8 mouse cellular contexts compared by ENCODE assay signal in genomic region chr10:128923935-128924334, GRCm38 (mm10). TPM values are rescaled to one million over a fixed set of nuclear protein-coding genes. Genes with fewer than 3 reads are reported as not detected.
A peak's percentile ranks its signal among the peaks of the same experiment; 100 is the strongest.
DNase-seq lines count a peak whose midpoint lies in the region; ATAC-seq lines count a peak whose summit lies in the region.

Gene Bloc1s1 (minus strand): TSS chr10:128924035.

- peaks cover 10% of the 10 kb centered on the region; the same call in 1 of the 2 replicates for H3K27me3 ChIP-seq in kidney, embryonic 15.5 days
- H3K27me3 ChIP-seq in hindbrain, embryonic 16.5 days (replicated peaks; ENCODE audit: control insufficient read depth, insufficient read depth, low read length): no peaks in the 10 kb centered on the region

- 62% methylated on average over 9 of the region's 9 CpGs for WGBS in kidney, embryonic 15.5 days
- whole genome bisulfite sequencing in hindbrain, embryonic 16.5 days: 61% methylated on average over 9 of the region's 9 CpGs
- WGBS in macrophage (ENCODE audit: missing documents): 50% methylated on average over 9 of the region's 9 CpGs

- H3K4me1 ChIP-seq in kidney, embryonic 15.5 days: peaks cover 45% of the 10 kb centered on the region
- H3K4me1 ChIP-seq in hindbrain, embryonic 16.5 days (ENCODE audit: control insufficient read depth, insufficient read depth, low read depth, low read length): peaks cover 27% of the 10 kb centered on the region

- no peaks in the 10 kb centered on the region; the same call in 1 of the 2 replicates for H3K36me3 ChIP-seq in kidney, embryonic 15.5 days
- no peaks in the 10 kb centered on the region for H3K36me3 ChIP-seq in hindbrain, embryonic 16.5 days (ENCODE audit: control insufficient read depth, insufficient read depth, low read length)
- no peaks in the 10 kb centered on the region for H3K36me3 ChIP-seq in macrophage (ENCODE audit: inconsistent target)

- no peaks in the 10 kb centered on the region for H3K9me3 ChIP-seq in kidney, embryonic 15.5 days (replicated peaks)
- H3K9me3 ChIP-seq in hindbrain, embryonic 16.5 days (ENCODE audit: control insufficient read depth, low read length): no peaks in the 10 kb centered on the region

- peak within 1 kb of the TSS; percentile 85 for H3K4me2 ChIP-seq in kidney, embryonic 15.5 days
- H3K4me2 ChIP-seq in hindbrain, embryonic 16.5 days (ENCODE audit: low read length): peak within 1 kb of the TSS; percentile 86

- H3K27ac ChIP-seq in kidney, embryonic 15.5 days: peak within 1 kb of the TSS; percentile 95
- peak within 1 kb of the TSS; percentile 98 for H3K27ac ChIP-seq in hindbrain, embryonic 16.5 days (ENCODE audit: low read depth, low read length)
- peak within 1 kb of the TSS; percentile 78 for H3K27ac ChIP-seq in macrophage

- peak within 1 kb of the TSS; percentile 70 for H3K9ac ChIP-seq in kidney, embryonic 15.5 days
- peak within 1 kb of the TSS; percentile 93 for H3K9ac ChIP-seq in hindbrain, embryonic 16.5 days (ENCODE audit: low read depth, low read length)

- no peak for DNase-seq in kidney, adult 11 months
- no peak for DNase-seq in adrenal gland, adult 8-10 months
- no peak for DNase-seq in gastrocnemius, adult 18-20 months (ENCODE audit: low spot score)
- DNase-seq in thymus, postnatal 14 days: no peak
- no peak for DNase-seq in kidney, postnatal 14 days

- peak within 1 kb of the TSS; percentile 69 for H3K4me3 ChIP-seq in kidney, embryonic 15.5 days (replicated peaks)
- H3K4me3 ChIP-seq in hindbrain, embryonic 16.5 days (ENCODE audit: low read length): peak within 1 kb of the TSS; percentile 86
- H3K4me3 ChIP-seq in macrophage (ENCODE audit: inconsistent target): peak within 1 kb of the TSS; percentile 49

- no peaks in the 10 kb centered on the region for H3K79me2 ChIP-seq in macrophage (ENCODE audit: inconsistent target)

- no peak for ATAC-seq in kidney, embryonic 15.5 days (replicated peaks; ENCODE audit: low FRiP score)
- no peak for ATAC-seq in hindbrain, embryonic 16.5 days

RNA-seq across cellular contexts. Expression of gene Bloc1s1, which starts in this region (rescaled TPM):
- 220 and 231 TPM in 2 replicates for polyA plus RNA-seq in kidney, embryonic 15.5 days (2015; fragmentation: Nextera tagmentation; extraction: Ambion mirVana)
- 100 to 1,000 TPM; 137 to 192 (median 168) TPM for total RNA-seq in adrenal gland, adult 8-10 months (2022)
- 100 to 1,000 TPM; 153 to 154 TPM for total RNA-seq in gastrocnemius, adult 18-20 months (2021)
- polyA plus RNA-seq in hindbrain, embryonic 16.5 days (2015; fragmentation: Nextera tagmentation; extraction: Ambion mirVana): 247 and 278 TPM in 2 replicates
- 10 to 100 TPM in 21 of 26 experiments, 1 to 10 TPM in 5; 5.8 to 37.8 (median 15.4) TPM for total RNA-seq in macrophage (2018; cell fraction: chromatin; rRNA removed)
- total RNA-seq in macrophage (2018; cell fraction: cytosol; rRNA removed): 100 to 1,000 TPM; 105 to 174 (median 124) TPM
- total RNA-seq in macrophage (2018; cell fraction: nucleus; rRNA removed): 10 to 100 TPM; 12.8 to 51.2 (median 30.7) TPM
- 77.8 to 126 TPM (median 124 TPM) in 3 replicates for polyA plus RNA-seq in macrophage (2018)
